Mouse (Mus musculus) heart, adult 2 months (tissue): ENCODE measurements around the gene Fam53a. TPM values are rescaled to one million over a fixed set of nuclear protein-coding genes. Genes with fewer than 3 reads are reported as not detected.

Experiments
- DNase-seq, 2 experiments: peaks; one replicate each; pipeline ENCODE4 v3.0.0; 2021
- H3K27ac ChIP-seq: fragments of 200-600 bp; 2 replicates; pipeline ENCODE4 v1.8.1; 2022
- H3K27me3 ChIP-seq: fragments of 200-500 bp; 2 replicates; pipeline ENCODE4 v1.6.1; 2012; ENCODE audit warnings: mild to moderate bottlenecking, low read length, inconsistent platforms, mixed read lengths; ENCODE audit not compliant: control insufficient read depth, insufficient read depth
- H3K36me3 ChIP-seq: fragments of 200-500 bp; 2 replicates; pipeline ENCODE4 v1.6.1; 2012; ENCODE audit warnings: low read length, inconsistent platforms; ENCODE audit not compliant: control insufficient read depth, insufficient read depth
- H3K4me1 ChIP-seq: fragments of 200-500 bp; 2 replicates; pipeline ENCODE4 v1.6.1; 2011; ENCODE audit warnings: low read length; ENCODE audit not compliant: control insufficient read depth, insufficient read depth
- H3K4me3 ChIP-seq: fragments of 200-600 bp; 2 replicates; pipeline ENCODE4 v1.8.1; 2022
- H3K79me2 ChIP-seq: fragments of 200-500 bp; replicated peaks from 2 replicates; pipeline ENCODE4 v1.6.1; 2012; ENCODE audit warnings: mild to moderate bottlenecking, inconsistent platforms, low read length, moderate library complexity, mixed read lengths; ENCODE audit not compliant: control insufficient read depth, insufficient read depth
- H3K9ac ChIP-seq: fragments of 200-500 bp; 2 replicates; pipeline ENCODE4 v1.6.1; 2012; ENCODE audit warnings: low read depth, mild to moderate bottlenecking, control low read depth, inconsistent platforms, low read length, mixed read lengths
- CTCF ChIP-seq: fragments of 200-600 bp; IDR thresholded peaks from 2 replicates; pipeline ENCODE4 v1.8.1; 2022; ENCODE audit warnings: antibody characterized with exemption, mild to moderate bottlenecking, moderate library complexity
- EP300 ChIP-seq: fragments of 200-500 bp; IDR thresholded peaks from 2 replicates; pipeline ENCODE4 v1.6.1; 2011; ENCODE audit warnings: low read depth, low read length, control low read depth; ENCODE audit not compliant: insufficient read depth
- POLR2A ChIP-seq: fragments of 200-500 bp; IDR thresholded peaks from 2 replicates; pipeline ENCODE4 v1.6.1; 2011; ENCODE audit warnings: mild to moderate bottlenecking, low read depth, low read length, control low read depth; ENCODE audit not compliant: insufficient read depth
- WGBS: fragments of 180-500 bp; shearing (Covaris S2); methylation state at CpG from one replicate; pipeline ENCODE4 v1.1.7; 2018; 5-methylcytosine and 5-hydroxymethylcytosine counted together
- intact Hi-C: fragments of 180-260 bp; cut with DNase I; formaldehyde crosslinking; loops from one replicate; pipeline ENCODE4 v1.15.1; 2025
- polyA plus RNA-seq: library from polyadenylated mRNA; depleted of rRNA; stranded (reverse); fragments of >200 nt; gene quantifications from 2 replicates; pipeline ENCODE4 v1.2.3, GENCODE M21; 2012
- total RNA-seq, 2 experiments: library from RNA; stranded (reverse); gene quantifications; 2 replicates each; pipeline ENCODE4 v1.2.3; 2021

Fam53a gene
- total and polyA plus RNA-seq, 3 experiments: 22.8 to 26.9 (median 26.1) TPM

DNA sequence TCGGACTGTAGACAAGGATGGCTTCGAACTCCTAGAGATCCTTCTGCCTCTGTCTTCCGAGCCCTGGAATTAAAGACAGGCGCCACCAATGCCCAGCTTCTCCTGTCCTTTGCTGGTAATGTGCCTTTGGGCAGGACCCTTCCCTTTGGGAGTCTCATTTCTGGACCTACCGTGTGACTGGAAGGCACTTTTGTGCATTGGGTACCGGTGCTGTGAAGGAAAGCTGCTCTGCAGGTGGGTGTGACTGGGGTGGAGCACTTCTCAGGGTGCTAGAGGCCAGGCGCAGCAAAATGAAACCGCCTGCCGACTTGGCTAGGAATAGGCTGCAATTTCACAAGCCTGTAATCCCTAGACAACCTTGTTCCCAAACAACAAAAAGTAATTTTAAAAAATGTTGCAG is 626 bp upstream of the Fam53a start:
- H3K27ac ChIP-seq: peak overlapping the region; percentile 91
- DNase-seq: peak in 1 of 2 experiments; percentile 69
- WGBS: 2% methylated on average over 9 of the region's 9 CpGs
- H3K27me3 ChIP-seq: no peaks in the 10 kb centered on the region
- H3K79me2 ChIP-seq: peaks cover 5% of the 10 kb centered on the region
- H3K36me3 ChIP-seq: no peaks in the 10 kb centered on the region
- TF ChIP-seq EP300 (0 out of 2 replicates have a peak, but pooled peaks have one; percentile 0), CTCF (no peak)
- peak overlapping the region; percentile 30 for H3K9ac ChIP-seq
- H3K4me3 ChIP-seq: peak overlapping the region; percentile 60
- intact Hi-C loops: loop anchor here (2.0 to 5.0 kb wide), 2 partner anchors 21 to 307 kb away; partner anchors contain the start of gene Nelfa
- H3K4me1 ChIP-seq: peaks cover 14% of the 10 kb centered on the region

- Histone ChIP-seq H3K4me3 (peak overlapping the region; percentile 75), H3K27me3 (no peaks in the 10 kb centered on the region), H3K36me3 (peaks cover 3% of the 10 kb centered on the region; the same call in 1 of the 2 replicates), H3K27ac (peak overlapping the region; percentile 80), H3K79me2 (peaks cover 6% of the 10 kb centered on the region), H3K9ac (peak overlapping the region; percentile 91), H3K4me1 (peaks cover 14% of the 10 kb centered on the region)
- intact Hi-C loops: no loop called here
- DNase-seq: no peak
- under 1% methylated on average over 24 of the region's 24 CpGs for WGBS
- TF ChIP-seq POLR2A: no peak
- TF ChIP-seq EP300: no peak
- no peak for TF ChIP-seq CTCF
Observed at GRCm38 (mm10) chr5:33628820-33629300, 575 bp downstream of the Fam53a start.

GRCm38 (mm10) chr5:33627968-33628367 is 1.5 kb downstream of the Fam53a start:
- H3K79me2 ChIP-seq: peaks cover 8% of the 10 kb centered on the region
- WGBS: 9% methylated on average over 4 of the region's 4 CpGs
- no peaks in the 10 kb centered on the region for H3K27me3 ChIP-seq
- no peak overlapping the region; the same call in 1 of the 2 replicates for H3K9ac ChIP-seq
- H3K27ac ChIP-seq: peak overlapping the region; percentile 80
- H3K4me1 ChIP-seq: peaks cover 16% of the 10 kb centered on the region
- H3K36me3 ChIP-seq: peaks cover 5% of the 10 kb centered on the region; the same call in 1 of the 2 replicates
- TF ChIP-seq EP300 (no peak), CTCF (no peak), POLR2A (no peak)
- intact Hi-C loops: no loop called here
- peak overlapping the region; percentile 75 for H3K4me3 ChIP-seq
- peak in 1 of 2 experiments; percentile 44 for DNase-seq

DNA sequence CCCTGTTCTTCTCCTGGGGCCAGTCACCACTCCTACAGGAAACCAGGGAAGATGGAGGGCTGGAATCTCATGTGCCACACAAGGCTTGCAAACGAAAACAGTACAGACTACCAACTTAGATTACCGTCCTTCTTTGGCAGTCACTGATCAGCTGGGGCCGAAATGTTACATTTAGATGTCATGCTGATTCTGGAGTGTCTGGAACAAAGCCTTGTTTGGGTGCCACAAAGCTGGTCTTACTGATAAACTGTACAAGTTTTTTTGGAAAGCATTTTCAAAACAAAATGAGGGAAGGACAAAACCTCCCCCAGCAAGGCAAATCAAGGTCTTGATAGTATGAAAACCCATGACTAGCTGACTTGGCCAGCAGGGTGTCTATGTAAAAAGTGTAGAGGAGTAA is 5.7 kb downstream of the Fam53a start:
- no peak overlapping the region for H3K27ac ChIP-seq
- H3K4me3 ChIP-seq: no peak overlapping the region
- intact Hi-C loops: no loop called here
- H3K36me3 ChIP-seq: peaks cover 9% of the 10 kb centered on the region; the same call in 1 of the 2 replicates
- WGBS: 37% methylated on average over 3 of the region's 3 CpGs
- peaks cover 8% of the 10 kb centered on the region for H3K79me2 ChIP-seq
- H3K4me1 ChIP-seq: peaks cover 15% of the 10 kb centered on the region
- H3K9ac ChIP-seq: no peak overlapping the region
- TF ChIP-seq CTCF (no peak), EP300 (no peak), POLR2A (no peak)
- H3K27me3 ChIP-seq: no peaks in the 10 kb centered on the region
- DNase-seq: no peak

DNA sequence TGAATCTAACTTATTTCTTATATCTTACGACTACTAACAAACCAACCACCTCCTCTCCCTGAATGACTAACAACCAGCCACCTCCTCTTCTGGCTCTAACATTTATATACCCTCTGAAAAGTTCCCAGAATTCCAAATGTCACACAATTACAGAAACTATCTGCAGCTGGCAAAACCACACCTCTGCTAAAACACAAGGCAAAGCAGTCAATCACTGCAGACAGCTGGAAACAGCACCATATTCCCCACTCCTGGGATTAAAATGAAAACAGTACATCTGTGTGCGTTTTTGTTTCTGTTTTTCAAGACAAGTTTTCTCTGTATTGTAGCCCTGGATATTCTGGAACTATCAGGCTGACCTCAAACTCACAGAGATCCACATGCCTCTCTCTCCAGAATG is 6.8 kb downstream of the Fam53a start:
- Histone ChIP-seq H3K27ac (no peak overlapping the region), H3K27me3 (no peaks in the 10 kb centered on the region), H3K4me3 (no peak overlapping the region), H3K9ac (no peak overlapping the region), H3K4me1 (peaks cover 11% of the 10 kb centered on the region), H3K79me2 (peaks cover 8% of the 10 kb centered on the region), H3K36me3 (peaks cover 9% of the 10 kb centered on the region; the same call in 1 of the 2 replicates)
- no peak for TF ChIP-seq EP300
- TF ChIP-seq CTCF: no peak
- TF ChIP-seq POLR2A: no peak
- DNase-seq: no peak
- intact Hi-C loops: no loop called here
- 90% methylated on average over 2 of the region's 2 CpGs for WGBS

GRCm38 (mm10) chr5:33614391-33614790 is 15.0 kb downstream of the Fam53a start:
- Histone ChIP-seq H3K36me3 (no peaks in the 10 kb centered on the region; the same call in 1 of the 2 replicates), H3K27ac (no peak overlapping the region), H3K9ac (no peak overlapping the region), H3K4me1 (peaks cover 3% of the 10 kb centered on the region; the same call in 1 of the 2 replicates), H3K79me2 (no peaks in the 10 kb centered on the region), H3K4me3 (no peak overlapping the region), H3K27me3 (no peaks in the 10 kb centered on the region)
- intact Hi-C loops: no loop called here
- DNase-seq: no peak
- 67% methylated on average over 6 of the region's 6 CpGs for WGBS
- TF ChIP-seq EP300: no peak
- no peak for TF ChIP-seq POLR2A
- TF ChIP-seq CTCF: no peak
